Mouse (Mus musculus) liver, embryonic 12.5 days (tissue): ENCODE results near the gene Tnfaip2. TPM values are rescaled to one million over a fixed set of nuclear protein-coding genes. Genes with fewer than 3 reads are reported as not detected.
A peak's percentile ranks its signal among the peaks of the same experiment; 100 is the strongest.

Source experiments
- ATAC-seq: fragments of 200-750 bp; cut with Nextera tagmentation; 2 replicates; pipeline ENCODE4 v1.8.0; 2017; ENCODE audit warnings: moderate number of reproducible peaks, mild to moderate bottlenecking, moderate library complexity
- H3K27ac ChIP-seq: fragments of 300-500 bp; sonication (generic); 2 replicates; pipeline ENCODE4 v1.5.1; 2016; ENCODE audit warnings: mild to moderate bottlenecking
- H3K27me3 ChIP-seq: fragments of 300-500 bp; sonication (generic); replicated peaks from 2 replicates; pipeline ENCODE4 v1.6.1; 2016; ENCODE audit warnings: mild to moderate bottlenecking, moderate library complexity
- H3K36me3 ChIP-seq: fragments of 300-500 bp; sonication (generic); 2 replicates; pipeline ENCODE4 v1.6.1; 2016; ENCODE audit warnings: mild to moderate bottlenecking, moderate library complexity
- H3K4me1 ChIP-seq: fragments of 300-500 bp; sonication (generic); 2 replicates; pipeline ENCODE4 v1.6.1; 2016
- H3K4me2 ChIP-seq: fragments of 300-500 bp; sonication (generic); 2 replicates; pipeline ENCODE4 v1.6.1; 2016; ENCODE audit warnings: mild to moderate bottlenecking, moderate library complexity
- H3K4me3 ChIP-seq: fragments of 300-500 bp; sonication (generic); 2 replicates; pipeline ENCODE4 v1.5.1; 2016; ENCODE audit warnings: mild to moderate bottlenecking, moderate library complexity
- H3K9ac ChIP-seq: fragments of 300-500 bp; sonication (generic); 2 replicates; pipeline ENCODE4 v1.6.1; 2016; ENCODE audit warnings: mild to moderate bottlenecking, moderate library complexity
- H3K9me3 ChIP-seq: fragments of 300-500 bp; sonication (generic); replicated peaks from 2 replicates; pipeline ENCODE4 v1.6.1; 2016; ENCODE audit warnings: mild to moderate bottlenecking, moderate library complexity
- WGBS: fragments of 180-500 bp; shearing (Covaris S2); methylation state at CpG from one replicate; pipeline ENCODE4 v1.1.7; 2016; ENCODE audit not compliant: insufficient replicate concordance; 5-methylcytosine and 5-hydroxymethylcytosine counted together
- polyA plus RNA-seq: library from polyadenylated mRNA; unstranded; fragments of >200 nt; fragmentation: Nextera tagmentation; extraction: Ambion mirVana; gene quantifications from 2 replicates; pipeline ENCODE4 v1.2.1, GENCODE M21; 2016

Gene Tnfaip2
- polyA plus RNA-seq, 1 experiment from 2014 or later: 88.6 TPM

GRCm38 (mm10) chr12:111438850-111439249 lies 3.4 kb upstream of the Tnfaip2 start:
- Histone ChIP-seq H3K4me2 (no peak overlapping the region), H3K4me3 (no peak overlapping the region), H3K36me3 (no peaks in the 10 kb centered on the region), H3K9me3 (no peaks in the 10 kb centered on the region), H3K4me1 (peaks cover 90% of the 10 kb centered on the region), H3K27ac (peak overlapping the region; percentile 71), H3K9ac (no peak overlapping the region), H3K27me3 (peaks cover 13% of the 10 kb centered on the region; the same call in 1 of the 2 replicates)
- no peak for ATAC-seq
- WGBS: 72% methylated on average over 6 of the region's 6 CpGs

- no peak overlapping the region for H3K9ac ChIP-seq
- no peaks in the 10 kb centered on the region for H3K9me3 ChIP-seq
- peaks cover 33% of the 10 kb centered on the region for H3K27me3 ChIP-seq
- H3K4me3 ChIP-seq: no peak overlapping the region
- peaks cover 16% of the 10 kb centered on the region for H3K36me3 ChIP-seq
- WGBS: 86% methylated on average over 9 of the region's 9 CpGs
- no peak for ATAC-seq
- peaks cover 90% of the 10 kb centered on the region for H3K4me1 ChIP-seq
- peak overlapping the region; percentile 99 for H3K27ac ChIP-seq
- H3K4me2 ChIP-seq: no peak overlapping the region
These were observed 1.4 kb upstream of the Tnfaip2 start for GRCm38 (mm10) chr12:111440701-111441373.

GRCm38 (mm10) chr12:111441523-111441922 lies 746 bp upstream of the Tnfaip2 start:
- peak overlapping the region; percentile 99 for H3K27ac ChIP-seq
- peak overlapping the region; percentile 92 for H3K9ac ChIP-seq
- peaks cover 90% of the 10 kb centered on the region for H3K4me1 ChIP-seq
- no peak overlapping the region for H3K4me3 ChIP-seq
- no peaks in the 10 kb centered on the region for H3K9me3 ChIP-seq
- H3K36me3 ChIP-seq: peaks cover 22% of the 10 kb centered on the region
- WGBS: 70% methylated on average over 3 of the region's 3 CpGs
- peak overlapping the region; percentile 84 for H3K4me2 ChIP-seq
- ATAC-seq: no peak
- peaks cover 40% of the 10 kb centered on the region for H3K27me3 ChIP-seq

GRCm38 (mm10) chr12:111443011-111443870 lies 972 bp downstream of the Tnfaip2 start:
- H3K4me2 ChIP-seq: peak overlapping the region; percentile 84
- peaks cover 90% of the 10 kb centered on the region for H3K4me1 ChIP-seq
- H3K9me3 ChIP-seq: no peaks in the 10 kb centered on the region
- H3K27ac ChIP-seq: peak overlapping the region; percentile 99
- peaks cover 57% of the 10 kb centered on the region for H3K27me3 ChIP-seq
- WGBS: 5% methylated on average over 15 of the region's 15 CpGs
- peaks cover 40% of the 10 kb centered on the region for H3K36me3 ChIP-seq
- peak overlapping the region; percentile 85 for H3K4me3 ChIP-seq
- peak; percentile 91 for ATAC-seq
- peak overlapping the region; percentile 92 for H3K9ac ChIP-seq

- no peak for ATAC-seq
- Histone ChIP-seq H3K4me3 (peak overlapping the region; percentile 85), H3K27ac (peak overlapping the region; percentile 99), H3K36me3 (peaks cover 49% of the 10 kb centered on the region), H3K4me2 (peak overlapping the region; percentile 84), H3K9ac (peak overlapping the region; percentile 92), H3K4me1 (peaks cover 88% of the 10 kb centered on the region), H3K9me3 (no peaks in the 10 kb centered on the region), H3K27me3 (peaks cover 63% of the 10 kb centered on the region)
- WGBS: 19% methylated on average over 10 of the region's 10 CpGs
These were observed 1.9 kb downstream of the Tnfaip2 start for GRCm38 (mm10) chr12:111443921-111444831.

GRCm38 (mm10) chr12:111445161-111445889 lies 3.1 kb downstream of the Tnfaip2 start:
- no peaks in the 10 kb centered on the region for H3K9me3 ChIP-seq
- H3K27ac ChIP-seq: peak overlapping the region; percentile 99
- peak overlapping the region; percentile 92 for H3K9ac ChIP-seq
- peak overlapping the region; percentile 85 for H3K4me3 ChIP-seq
- peaks cover 69% of the 10 kb centered on the region for H3K27me3 ChIP-seq
- whole genome bisulfite sequencing: 35% methylated on average over 47 of the region's 52 CpGs
- H3K4me1 ChIP-seq: peaks cover 89% of the 10 kb centered on the region
- no peak for ATAC-seq
- H3K36me3 ChIP-seq: peaks cover 60% of the 10 kb centered on the region
- H3K4me2 ChIP-seq: peak overlapping the region; percentile 84

GRCm38 (mm10) chr12:111445890-111446613 lies 3.8 kb downstream of the Tnfaip2 start:
- Histone ChIP-seq H3K9ac (peak overlapping the region; percentile 92), H3K36me3 (peaks cover 68% of the 10 kb centered on the region)

GRCm38 (mm10) chr12:111446745-111447144 lies 4.5 kb downstream of the Tnfaip2 start:
- Histone ChIP-seq H3K4me2 (peak overlapping the region; percentile 84), H3K9me3 (no peaks in the 10 kb centered on the region), H3K27ac (peak overlapping the region; percentile 99; the same call in 1 of the 2 replicates), H3K36me3 (peaks cover 75% of the 10 kb centered on the region), H3K27me3 (peaks cover 69% of the 10 kb centered on the region), H3K4me3 (no peak overlapping the region; the same call in 1 of the 2 replicates), H3K4me1 (peaks cover 83% of the 10 kb centered on the region), H3K9ac (0 out of 2 replicates have a peak overlapping the region, but pooled peaks have one; percentile 12)
- no peak for ATAC-seq
- 73% methylated on average over 5 of the region's 5 CpGs for WGBS

More at GRCm38 (mm10) chr12:111445890-111446613, 3.8 kb downstream of the Tnfaip2 start:
- Histone ChIP-seq H3K27me3 (peaks cover 75% of the 10 kb centered on the region), H3K27ac (peak overlapping the region; percentile 99; the same call in 1 of the 2 replicates), H3K4me2 (peak overlapping the region; percentile 84), H3K4me3 (peak overlapping the region; percentile 85), H3K4me1 (peaks cover 90% of the 10 kb centered on the region), H3K9me3 (no peaks in the 10 kb centered on the region)
- 59% methylated on average over 27 of the region's 27 CpGs for WGBS
- ATAC-seq: no peak

GRCm38 (mm10) chr12:111447350-111447749 lies 5.1 kb downstream of the Tnfaip2 start:
- peak overlapping the region; percentile 15; the same call in 1 of the 2 replicates for H3K27ac ChIP-seq
- H3K4me2 ChIP-seq: peak overlapping the region; percentile 84; the same call in 1 of the 2 replicates
- H3K4me3 ChIP-seq: no peak overlapping the region
- H3K27me3 ChIP-seq: peaks cover 67% of the 10 kb centered on the region
- H3K9ac ChIP-seq: 0 out of 2 replicates have a peak overlapping the region, but pooled peaks have one; percentile 12
- no peak for ATAC-seq
- H3K4me1 ChIP-seq: peaks cover 77% of the 10 kb centered on the region
- no peaks in the 10 kb centered on the region for H3K9me3 ChIP-seq
- WGBS: 73% methylated on average over 9 of the region's 9 CpGs
- peaks cover 81% of the 10 kb centered on the region for H3K36me3 ChIP-seq
